Mouse (Mus musculus): ENCODE measurements at regions not wholly inside any gene's neighbourhood (a gene's known extent, or its start where the extent isn't known, plus 50 kb on each side); places are given as distances from the start of the nearest gene placed in this dataset.

- no peak for DNase-seq (ENCODE audit: low spot score)
These were observed 523.5 kb upstream of the Mpdz start for GRCm38 (mm10) chr4:81966054-81966623.

GRCm38 (mm10) chr4:81963112-81963511 lies 520.5 kb upstream of the Mpdz start:
- no peak for DNase-seq (ENCODE audit: low spot score)

- DNase-seq (ENCODE audit: low spot score), result no peak
These were observed 520.0 kb upstream of the Mpdz start for GRCm38 (mm10) chr4:81962586-81962985.

- no peak for DNase-seq (ENCODE audit: low spot score)
These were observed 518.2 kb upstream of the Mpdz start for GRCm38 (mm10) chr4:81960552-81961534.

GRCm38 (mm10) chr4:81956926-81957694 lies 514.5 kb upstream of the Mpdz start:
- DNase-seq (ENCODE audit: low spot score), result no peak

- DNase-seq (ENCODE audit: low spot score), result no peak
These were observed 510.4 kb upstream of the Mpdz start for GRCm38 (mm10) chr4:81953023-81953422.

GRCm38 (mm10) chr4:81937384-81937783 lies 494.8 kb upstream of the Mpdz start:
- DNase-seq (ENCODE audit: low spot score), result no peak

- no peak for DNase-seq (ENCODE audit: low spot score)
These were observed 488.3 kb upstream of the Mpdz start for GRCm38 (mm10) chr4:81930956-81931355.

- no peak for DNase-seq (ENCODE audit: low spot score)
These were observed 486.1 kb upstream of the Mpdz start for GRCm38 (mm10) chr4:81928581-81929244.

- DNase-seq (ENCODE audit: low spot score), result no peak
These were observed 484.6 kb upstream of the Mpdz start for GRCm38 (mm10) chr4:81927176-81927714.

GRCm38 (mm10) chr4:81926662-81927141 lies 484.1 kb upstream of the Mpdz start:
- no peak for DNase-seq (ENCODE audit: low spot score)

GRCm38 (mm10) chr4:81925611-81926010 lies 483.0 kb upstream of the Mpdz start:
- no peak for DNase-seq (ENCODE audit: low spot score)

- no peak for DNase-seq (ENCODE audit: low spot score)
These were observed 481.5 kb upstream of the Mpdz start for GRCm38 (mm10) chr4:81924120-81924519.

- DNase-seq (ENCODE audit: low spot score), result no peak
These were observed 480.3 kb upstream of the Mpdz start for GRCm38 (mm10) chr4:81922876-81923275.

- DNase-seq (ENCODE audit: low spot score), result no peak
These were observed 472.4 kb upstream of the Mpdz start for GRCm38 (mm10) chr4:81914971-81915370.

- DNase-seq (ENCODE audit: low spot score), result no peak
These were observed 470.7 kb upstream of the Mpdz start for GRCm38 (mm10) chr4:81913296-81913695.

GRCm38 (mm10) chr4:81912653-81913052 lies 470.0 kb upstream of the Mpdz start:
- no peak for DNase-seq (ENCODE audit: low spot score)

GRCm38 (mm10) chr4:81899961-81900540 lies 457.4 kb upstream of the Mpdz start:
- DNase-seq (ENCODE audit: low spot score), result no peak

GRCm38 (mm10) chr4:81898661-81899060 lies 456.0 kb upstream of the Mpdz start:
- no peak for DNase-seq (ENCODE audit: low spot score)

GRCm38 (mm10) chr4:81897451-81897850 lies 454.8 kb upstream of the Mpdz start:
- no peak for DNase-seq (ENCODE audit: low spot score)

GRCm38 (mm10) chr4:81868941-81869340 lies 426.3 kb upstream of the Mpdz start:
- DNase-seq (ENCODE audit: low spot score), result no peak
